17 mouse cellular contexts compared by ENCODE assay signal in genomic region chr2:4593878-4594387, GRCm38 (mm10). TPM values are rescaled to one million over a fixed set of nuclear protein-coding genes. Genes with fewer than 3 reads are reported as not detected.
DNase-seq lines count a peak whose midpoint lies in the region; ATAC-seq and TF ChIP-seq lines count a peak whose summit lies in the region.
"Had no signal": no experiment of that assay in that cellular context is flagged by ENCODE, and none has a peak within 500 bp of the region (broad histone marks: within the 10 kb centered on the region; RNA-seq: fewer than 3 reads in every experiment).

No protein-coding gene starts in this region.

- TF ChIP-seq POLR2A in heart, adult 2 months (IDR thresholded peaks at IDR 0.05; ENCODE audit: insufficient read depth, low read depth, low read length), result no peak
- TF ChIP-seq POLR2A in ES-Bruce4 (IDR thresholded peaks at IDR 0.05; ENCODE audit: insufficient read depth, low read length), result no peak

- no peak overlapping the region for H3K4me3 ChIP-seq in heart, adult 2 months
- H3K4me3 ChIP-seq in limb, embryonic 11.5 days (ENCODE audit: low read depth, low read length), result no peak overlapping the region
- H3K4me3 ChIP-seq in limb, embryonic 10.5 days, result no peak overlapping the region
- no peak overlapping the region for H3K4me3 ChIP-seq in ES-Bruce4 (ENCODE audit: low read depth, low read length)
- H3K4me3 ChIP-seq in limb, embryonic 15.5 days, result no peak overlapping the region
- H3K4me3 ChIP-seq: embryonic facial prominence, embryonic 12.5 days; hindbrain, embryonic 12.5 days; liver, embryonic 15.5 days; neural tube, embryonic 12.5 days had no signal

- no peaks in the 10 kb centered on the region for H3K79me2 ChIP-seq in heart, adult 2 months (replicated peaks; ENCODE audit: control insufficient read depth, insufficient read depth, low read length)

- 0 out of 2 replicates have a peak overlapping the region, but pooled peaks have one; percentile 4 for H3K9ac ChIP-seq in heart, adult 2 months (ENCODE audit: low read depth, low read length)
- H3K9ac ChIP-seq in limb, embryonic 11.5 days (ENCODE audit: low read length), result no peak overlapping the region
- H3K9ac ChIP-seq in ES-Bruce4 (ENCODE audit: low read depth, poor library complexity, severe bottlenecking), result no peak overlapping the region
- H3K9ac ChIP-seq in limb, embryonic 15.5 days, result no peak overlapping the region
- H3K9ac ChIP-seq: embryonic facial prominence, embryonic 12.5 days; hindbrain, embryonic 12.5 days; liver, embryonic 15.5 days; neural tube, embryonic 12.5 days had no signal

- H3K4me1 ChIP-seq in heart, adult 2 months (ENCODE audit: control insufficient read depth, insufficient read depth, low read length), result peaks cover 14% of the 10 kb centered on the region
- peaks cover 10% of the 10 kb centered on the region for H3K4me1 ChIP-seq in limb, embryonic 11.5 days (ENCODE audit: control insufficient read depth, insufficient read depth, low read length)
- peaks cover 28% of the 10 kb centered on the region for H3K4me1 ChIP-seq in limb, embryonic 10.5 days
- peaks cover 2% of the 10 kb centered on the region for H3K4me1 ChIP-seq in ES-Bruce4 (ENCODE audit: control insufficient read depth, insufficient read depth, low read length)
- H3K4me1 ChIP-seq in limb, embryonic 15.5 days, result peaks cover 12% of the 10 kb centered on the region; the same call in 1 of the 2 replicates
- H3K4me1 ChIP-seq: neural tube, embryonic 12.5 days had no signal

- no peaks in the 10 kb centered on the region for H3K27me3 ChIP-seq in heart, adult 2 months (ENCODE audit: control insufficient read depth, insufficient read depth, low read length)
- H3K27me3 ChIP-seq in limb, embryonic 11.5 days (ENCODE audit: control insufficient read depth, insufficient read depth, low read length), result no peaks in the 10 kb centered on the region
- H3K27me3 ChIP-seq in limb, embryonic 10.5 days (ENCODE audit: low read depth, poor library complexity, severe bottlenecking), result no peaks in the 10 kb centered on the region
- no peaks in the 10 kb centered on the region for H3K27me3 ChIP-seq in ES-Bruce4 (ENCODE audit: control insufficient read depth, insufficient read depth, low read length, poor library complexity, severe bottlenecking)
- no peaks in the 10 kb centered on the region for H3K27me3 ChIP-seq in limb, embryonic 15.5 days
- H3K27me3 ChIP-seq: embryonic facial prominence, embryonic 12.5 days; hindbrain, embryonic 12.5 days; liver, embryonic 15.5 days; neural tube, embryonic 12.5 days had no signal

- TF ChIP-seq CTCF in heart, adult 2 months (IDR thresholded peaks at IDR 0.05), result no peak
- TF ChIP-seq CTCF in ES-Bruce4 (IDR thresholded peaks at IDR 0.05; ENCODE audit: low read depth, low read length), result no peak

- 68% methylated on average over 3 of the region's 3 CpGs for WGBS in heart, adult 2 months
- WGBS in limb, embryonic 11.5 days, result 94% methylated on average over 3 of the region's 3 CpGs
- WGBS in limb, embryonic 10.5 days, result 93% methylated on average over 3 of the region's 3 CpGs
- WGBS in limb, embryonic 15.5 days, result 84% methylated on average over 3 of the region's 3 CpGs

- H3K9me3 ChIP-seq in limb, embryonic 11.5 days (ENCODE audit: control insufficient read depth, low read length), result no peaks in the 10 kb centered on the region; the same call in 1 of the 2 replicates
- no peaks in the 10 kb centered on the region for H3K9me3 ChIP-seq in limb, embryonic 10.5 days (replicated peaks)
- H3K9me3 ChIP-seq in ES-Bruce4 (replicated peaks; ENCODE audit: control insufficient read depth, insufficient read depth, low read length, poor library complexity, severe bottlenecking), result no peaks in the 10 kb centered on the region
- no peaks in the 10 kb centered on the region for H3K9me3 ChIP-seq in limb, embryonic 15.5 days
- H3K9me3 ChIP-seq: embryonic facial prominence, embryonic 12.5 days; hindbrain, embryonic 12.5 days; liver, embryonic 15.5 days; neural tube, embryonic 12.5 days had no signal

- DNase-seq in heart, adult 2 months, result no peak
- DNase-seq in heart, postnatal 25 days (ENCODE audit: low spot score), result no peak
- no peak for DNase-seq in limb, embryonic 11.5 days (ENCODE audit: low spot score)
- no peak for DNase-seq in limb, embryonic 10.5 days (ENCODE audit: low spot score)
- no peak for DNase-seq in adrenal gland, adult 2 months
- DNase-seq in neural tube, embryonic 10.5 days (ENCODE audit: extremely low spot score, low spot score), result no peak
- DNase-seq: B cell, adult 2 months; cerebellum, adult 9-11 months; right cerebral cortex, postnatal 4 days had no signal

- peaks cover 19% of the 10 kb centered on the region for H3K36me3 ChIP-seq in heart, adult 2 months (ENCODE audit: control insufficient read depth, insufficient read depth, low read length)
- H3K36me3 ChIP-seq in limb, embryonic 11.5 days (ENCODE audit: control insufficient read depth, insufficient read depth, low read length), result peaks cover 39% of the 10 kb centered on the region
- H3K36me3 ChIP-seq in limb, embryonic 10.5 days, result peaks cover 99% of the 10 kb centered on the region
- H3K36me3 ChIP-seq in ES-Bruce4 (ENCODE audit: control insufficient read depth, insufficient read depth, low read length, poor library complexity, severe bottlenecking), result no peaks in the 10 kb centered on the region
- H3K36me3 ChIP-seq in limb, embryonic 15.5 days, result peaks cover 75% of the 10 kb centered on the region

- H3K27ac ChIP-seq in heart, adult 2 months, result peak overlapping the region; percentile 30; the same call in 1 of the 2 replicates
- 0 out of 2 replicates have a peak overlapping the region, but pooled peaks have one; percentile 5 for H3K27ac ChIP-seq in limb, embryonic 11.5 days (replicated peaks; ENCODE audit: low read depth, low read length)
- H3K27ac ChIP-seq in limb, embryonic 10.5 days, result no peak overlapping the region
- H3K27ac ChIP-seq in ES-Bruce4 (ENCODE audit: insufficient read depth, low read length), result peak overlapping the region; percentile 60; the same call in 1 of the 2 replicates
- 0 out of 2 replicates have a peak overlapping the region, but pooled peaks have one; percentile 22 for H3K27ac ChIP-seq in limb, embryonic 15.5 days
- H3K27ac ChIP-seq: embryonic facial prominence, embryonic 12.5 days; hindbrain, embryonic 12.5 days; liver, embryonic 15.5 days; neural tube, embryonic 12.5 days had no signal

- ATAC-seq in limb, embryonic 11.5 days (ENCODE audit: insufficient number of reproducible peaks, low FRiP score, low TSS enrichment, low read depth), result no peak
- no peak for ATAC-seq in limb, embryonic 15.5 days (ENCODE audit: insufficient number of reproducible peaks, low FRiP score, low TSS enrichment, low read depth)
- ATAC-seq: inflammation-experienced regulatory T-cells, adult 6 months had no signal

- H3K4me2 ChIP-seq in limb, embryonic 11.5 days (ENCODE audit: low read depth, severe bottlenecking), result no peak overlapping the region
- H3K4me2 ChIP-seq in limb, embryonic 15.5 days, result no peak overlapping the region
- H3K4me2 ChIP-seq: embryonic facial prominence, embryonic 12.5 days; hindbrain, embryonic 12.5 days; liver, embryonic 15.5 days; midbrain, embryonic 11.5 days; neural tube, embryonic 12.5 days had no signal

- no peak for TF ChIP-seq EP300 in heart, adult 2 months (IDR thresholded peaks at IDR 0.05; ENCODE audit: insufficient read depth, low read depth, low read length)
- TF ChIP-seq EP300 in ES-Bruce4 (IDR thresholded peaks at IDR 0.05; ENCODE audit: insufficient read depth, low read depth, low read length), result no peak

- intact Hi-C loops in heart, adult 2 months (cut with DNase I), result loop anchor here (2.0 to 10.0 kb wide), 3 partner anchors 35 to 159 kb away; no protein-coding TSS in a partner anchor
- intact Hi-C loops in heart, postnatal 25 days (cut with DNase I), result loop anchor here (10.0 kb wide), 1 partner anchor 49 kb away; no protein-coding TSS in a partner anchor

RNA-seq across cellular contexts. Expression of gene Prpf18, which starts 58.0 kb away (rescaled TPM):
- 10 to 100 TPM; 29.0 to 34.7 TPM for total RNA-seq in heart, adult 2 months (2021)
- polyA plus RNA-seq in heart, adult 2 months (2012; rRNA removed), result 11.4 and 23.9 TPM in 2 replicates
- total RNA-seq in heart, postnatal 25 days (2021), result 10 to 100 TPM; 33.3 to 38.3 TPM
- 38.9 and 41.5 TPM in 2 replicates for polyA plus RNA-seq in limb, embryonic 11.5 days (2014; fragmentation: Nextera tagmentation; extraction: Ambion mirVana)
- 37.5 and 42.1 TPM in 2 replicates for polyA plus RNA-seq in limb, embryonic 10.5 days (2016; fragmentation: Nextera tagmentation; extraction: Ambion mirVana)
- 48.1 and 52.1 TPM in 2 replicates for polyA plus RNA-seq in ES-Bruce4 (2011; ENCODE audit: insufficient read depth, insufficient read length, low read depth, missing spikeins)
- 34.1 and 35.1 TPM in 2 replicates for polyA plus RNA-seq in limb, embryonic 15.5 days (2015; fragmentation: Nextera tagmentation; extraction: Ambion mirVana)
- 10 to 100 TPM; 36.9 to 41.5 TPM for total RNA-seq in adrenal gland, adult 2 months (2021)
- 3.9 and 4.6 TPM in 2 replicates for polyA plus RNA-seq in adrenal gland, adult 2 months (2012; rRNA removed)
